Mouse (Mus musculus): Measurements from ENCODE around the gene 3110009E18Rik.

- no peak for TF ChIP-seq POLR2A (IDR thresholded peaks at IDR 0.05; ENCODE audit: borderline replicate concordance, insufficient read depth, low read length)
- TF ChIP-seq CTCF (IDR thresholded peaks at IDR 0.05; ENCODE audit: borderline replicate concordance, insufficient read depth, low read depth, low read length) = no peak
Measured at GRCm38 (mm10) chr1:120202542-120202941, 81.6 kb downstream of the 3110009E18Rik start.
